23 mouse cellular contexts compared by ENCODE assay signal in the genomic region with DNA sequence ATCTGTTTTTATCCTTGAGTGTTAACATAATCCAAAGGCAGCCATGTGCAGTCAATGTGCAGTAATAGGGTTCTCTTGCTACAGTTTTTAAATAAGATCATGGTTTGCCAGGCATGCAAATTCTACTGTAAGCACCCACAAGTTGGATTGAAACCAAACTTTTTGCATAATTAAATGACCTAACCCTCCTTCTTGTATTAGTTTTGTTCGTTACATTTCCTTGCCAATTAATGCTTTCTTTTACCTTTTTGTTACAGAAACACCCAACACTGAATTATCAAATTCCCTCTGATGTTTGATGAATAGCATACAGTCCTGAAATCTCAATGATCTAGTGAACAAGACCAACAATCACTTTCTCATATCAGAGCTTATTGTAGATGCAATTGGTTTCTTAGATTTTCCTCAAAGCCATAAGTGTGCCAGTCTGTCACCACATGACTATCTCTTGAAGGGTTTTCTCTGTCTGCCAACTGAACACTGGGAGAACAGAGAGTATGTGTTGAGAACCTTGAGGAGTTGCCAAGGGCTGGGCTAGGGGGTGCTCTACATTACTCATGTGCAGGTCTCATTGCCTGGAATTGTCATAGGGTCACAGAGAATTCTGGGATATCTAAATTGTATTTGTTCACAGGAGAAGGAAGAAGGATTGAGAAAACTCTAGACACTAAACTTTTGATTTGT.
DNase-seq lines count a peak whose midpoint lies in the region; ATAC-seq and TF ChIP-seq lines count a peak whose summit lies in the region.
"Had no signal": no experiment of that assay in that cellular context is flagged by ENCODE, and none has a peak within 500 bp of the region (broad histone marks: within the 10 kb centered on the region; RNA-seq: fewer than 3 reads in every experiment).

No protein-coding gene starts in this region.

- no peaks in the 10 kb centered on the region for H3K4me1 ChIP-seq in forebrain, embryonic 13.5 days
- H3K4me1 ChIP-seq in forebrain, embryonic 11.5 days (replicated peaks; ENCODE audit: control insufficient read depth, insufficient read depth, low read length) = no peaks in the 10 kb centered on the region
- no peaks in the 10 kb centered on the region for H3K4me1 ChIP-seq in forebrain, embryonic 15.5 days
- H3K4me1 ChIP-seq in forebrain, postnatal 0 days (ENCODE audit: insufficient read depth) = no peaks in the 10 kb centered on the region
- H3K4me1 ChIP-seq: embryonic facial prominence, embryonic 13.5 days; embryonic facial prominence, embryonic 15.5 days had no signal

- no peak overlapping the region for H3K9ac ChIP-seq in forebrain, embryonic 13.5 days
- no peak overlapping the region for H3K9ac ChIP-seq in forebrain, embryonic 11.5 days (ENCODE audit: low read length)
- no peak overlapping the region for H3K9ac ChIP-seq in forebrain, embryonic 15.5 days (replicated peaks)
- no peak overlapping the region for H3K9ac ChIP-seq in forebrain, postnatal 0 days
- H3K9ac ChIP-seq: embryonic facial prominence, embryonic 13.5 days; embryonic facial prominence, embryonic 15.5 days had no signal

- no peaks in the 10 kb centered on the region for H3K9me3 ChIP-seq in forebrain, embryonic 13.5 days (replicated peaks)
- no peaks in the 10 kb centered on the region for H3K9me3 ChIP-seq in forebrain, embryonic 11.5 days (ENCODE audit: control insufficient read depth, low read length)
- H3K9me3 ChIP-seq in forebrain, embryonic 15.5 days = no peaks in the 10 kb centered on the region
- no peaks in the 10 kb centered on the region for H3K9me3 ChIP-seq in forebrain, postnatal 0 days (ENCODE audit: low read length)
- H3K9me3 ChIP-seq: embryonic facial prominence, embryonic 13.5 days; embryonic facial prominence, embryonic 15.5 days; G1E had no signal

- peak; percentile 70 for ATAC-seq in forebrain, embryonic 13.5 days
- ATAC-seq in forebrain, embryonic 11.5 days (replicated peaks; ENCODE audit: low FRiP score) = no peak
- ATAC-seq in forebrain, embryonic 15.5 days (replicated peaks) = peak; percentile 87
- no peak for ATAC-seq in forebrain, postnatal 0 days
- ATAC-seq: CD4-positive, CD25-positive, alpha-beta regulatory T cell, adult 4 months had no signal

- H3K36me3 ChIP-seq in forebrain, embryonic 13.5 days (ENCODE audit: poor library complexity, severe bottlenecking) = no peaks in the 10 kb centered on the region
- H3K36me3 ChIP-seq in forebrain, embryonic 11.5 days (ENCODE audit: control insufficient read depth, insufficient read depth, low read length) = no peaks in the 10 kb centered on the region
- no peaks in the 10 kb centered on the region for H3K36me3 ChIP-seq in forebrain, embryonic 15.5 days
- no peaks in the 10 kb centered on the region for H3K36me3 ChIP-seq in forebrain, postnatal 0 days (ENCODE audit: insufficient read depth)
- H3K36me3 ChIP-seq: embryonic facial prominence, embryonic 13.5 days; embryonic facial prominence, embryonic 15.5 days; G1E had no signal

- DNase-seq in forebrain, embryonic 11.5 days (ENCODE audit: low spot score) = no peak
- no peak for DNase-seq in forebrain, postnatal 0 days
- DNase-seq in NIH3T3 (ENCODE audit: low read depth) = peak; percentile 13
- DNase-seq in brain, embryonic 14.5 days (ENCODE audit: low read depth) = peak; percentile 81
- no peak for DNase-seq in gastrocnemius, postnatal 25 days
- DNase-seq: adrenal gland, adult 8-10 months; adrenal gland, postnatal 14 days; adrenal gland, postnatal 36 days; B cell, adult 2 months; cerebellum, adult 11 months; cerebellum, adult 18-20 months; cerebellum, adult 8-10 months; cerebellum, adult 9-11 months; cerebellum, postnatal 36 days; embryo, embryonic 11 days had no signal

- H3K27me3 ChIP-seq in forebrain, embryonic 13.5 days = no peaks in the 10 kb centered on the region
- no peaks in the 10 kb centered on the region for H3K27me3 ChIP-seq in forebrain, embryonic 11.5 days (ENCODE audit: control insufficient read depth, insufficient read depth, low read length)
- H3K27me3 ChIP-seq in forebrain, embryonic 15.5 days = no peaks in the 10 kb centered on the region
- no peaks in the 10 kb centered on the region for H3K27me3 ChIP-seq in forebrain, postnatal 0 days (ENCODE audit: insufficient read depth, low read length)
- H3K27me3 ChIP-seq: CH12.LX; embryonic facial prominence, embryonic 13.5 days; embryonic facial prominence, embryonic 15.5 days had no signal

- H3K4me3 ChIP-seq in forebrain, embryonic 13.5 days = no peak overlapping the region
- H3K4me3 ChIP-seq in forebrain, embryonic 11.5 days (ENCODE audit: low read depth, low read length) = no peak overlapping the region
- H3K4me3 ChIP-seq in forebrain, embryonic 15.5 days = no peak overlapping the region
- no peak overlapping the region for H3K4me3 ChIP-seq in forebrain, postnatal 0 days (ENCODE audit: low read depth, low read length)
- H3K4me3 ChIP-seq: embryonic facial prominence, embryonic 13.5 days; embryonic facial prominence, embryonic 15.5 days; erythroblast, embryonic 14.5 days had no signal

- TF ChIP-seq POLR2A in brain, embryonic 14.5 days (IDR thresholded peaks at IDR 0.05; ENCODE audit: borderline replicate concordance, extremely low read depth, insufficient read depth, insufficient read length, poor library complexity, severe bottlenecking) = no peak

- 47% methylated on average over 1 of the region's 1 CpGs for WGBS in forebrain, embryonic 13.5 days
- 90% methylated on average over 1 of the region's 1 CpGs for WGBS in forebrain, embryonic 11.5 days
- WGBS in forebrain, embryonic 15.5 days = 39% methylated on average over 1 of the region's 1 CpGs
- WGBS in forebrain, postnatal 0 days = 14% methylated on average over 1 of the region's 1 CpGs

- no peak overlapping the region for H3K27ac ChIP-seq in forebrain, embryonic 13.5 days
- no peak overlapping the region for H3K27ac ChIP-seq in forebrain, embryonic 11.5 days (ENCODE audit: low read depth, low read length)
- no peak overlapping the region for H3K27ac ChIP-seq in forebrain, embryonic 15.5 days (replicated peaks)
- H3K27ac ChIP-seq in forebrain, postnatal 0 days (ENCODE audit: low read depth, low read length) = no peak overlapping the region
- H3K27ac ChIP-seq: embryonic facial prominence, embryonic 13.5 days; embryonic facial prominence, embryonic 15.5 days had no signal

- no peak for TF ChIP-seq CTCF in forebrain, postnatal 0 days (IDR thresholded peaks at IDR 0.05; ENCODE audit: low read depth)
- TF ChIP-seq CTCF in brain, embryonic 14.5 days (IDR thresholded peaks at IDR 0.05; ENCODE audit: borderline replicate concordance, extremely low read depth, insufficient read depth, insufficient read length) = no peak

- H3K4me2 ChIP-seq in forebrain, embryonic 13.5 days = no peak overlapping the region
- H3K4me2 ChIP-seq in forebrain, embryonic 11.5 days (ENCODE audit: low read depth, low read length, severe bottlenecking) = no peak overlapping the region
- H3K4me2 ChIP-seq in forebrain, embryonic 15.5 days (replicated peaks) = no peak overlapping the region
- H3K4me2 ChIP-seq in forebrain, postnatal 0 days (ENCODE audit: low read depth) = no peak overlapping the region
- H3K4me2 ChIP-seq: embryonic facial prominence, embryonic 13.5 days; embryonic facial prominence, embryonic 15.5 days had no signal

Comparison
In these comparisons a context has a peak if more than half of its experiments do, and no peak if none do; other contexts are left out.
1. ATAC-seq: peak in forebrain, embryonic 13.5 days (single experiment) and forebrain, embryonic 15.5 days (single experiment); none in forebrain, embryonic 11.5 days (single experiment) and forebrain, postnatal 0 days (single experiment).
2. DNase-seq: peak in NIH3T3 (single experiment) and brain, embryonic 14.5 days (single experiment); none in forebrain, embryonic 11.5 days (single experiment), forebrain, postnatal 0 days (single experiment) and gastrocnemius, postnatal 25 days (single experiment).